Mouse (Mus musculus) lung, postnatal 0 days (tissue): Measurements from ENCODE around the gene Ube2i.

ENCODE experiments used
- CTCF ChIP-seq: IDR thresholded peaks from 2 replicates; pipeline ENCODE4 v1.5.1; 2016; ENCODE audit warnings: antibody characterized with exemption, mild to moderate bottlenecking
- EP300 ChIP-seq: IDR thresholded peaks from 2 replicates; pipeline ENCODE4 v1.6.1; 2016; ENCODE audit warnings: antibody characterized with exemption, mild to moderate bottlenecking, control low read depth

GRCm38 (mm10) chr17:25298094-25298493 is 23.7 kb upstream of the Ube2i start, which contains the start of gene Prss34:
- TF ChIP-seq CTCF, result no peak
- no peak for TF ChIP-seq EP300
